Mouse (Mus musculus) forebrain, embryonic 12.5 days (tissue): ENCODE results near the gene Tmem262. TPM values are rescaled to one million over a fixed set of nuclear protein-coding genes. Genes with fewer than 3 reads are reported as not detected.

Experiments
- ATAC-seq: fragments of 200-750 bp; cut with Nextera tagmentation; 2 replicates; pipeline ENCODE4 v1.8.0; 2017; ENCODE audit warnings: moderate TSS enrichment; ENCODE audit not compliant: low FRiP score
- H3K27ac ChIP-seq: fragments of 300-500 bp; sonication (generic); 2 replicates; pipeline ENCODE4 v1.5.1; 2016; ENCODE audit warnings: mild to moderate bottlenecking
- H3K27me3 ChIP-seq: fragments of 300-500 bp; sonication (generic); 2 replicates; pipeline ENCODE4 v1.6.1; 2016; ENCODE audit warnings: mild to moderate bottlenecking
- H3K36me3 ChIP-seq: fragments of 300-500 bp; sonication (generic); replicated peaks from 2 replicates; pipeline ENCODE4 v1.6.1; 2016; ENCODE audit warnings: mild to moderate bottlenecking
- H3K4me1 ChIP-seq: fragments of 300-500 bp; sonication (generic); 2 replicates; pipeline ENCODE4 v1.6.1; 2016
- H3K4me2 ChIP-seq: fragments of 300-500 bp; sonication (generic); 2 replicates; pipeline ENCODE4 v1.6.1; 2016; ENCODE audit warnings: mild to moderate bottlenecking, moderate library complexity
- H3K4me3 ChIP-seq: fragments of 300-500 bp; sonication (generic); replicated peaks from 2 replicates; pipeline ENCODE4 v1.5.1; 2016; ENCODE audit warnings: mild to moderate bottlenecking
- H3K9ac ChIP-seq: fragments of 300-500 bp; sonication (generic); 2 replicates; pipeline ENCODE4 v1.6.1; 2016; ENCODE audit warnings: mild to moderate bottlenecking
- H3K9me3 ChIP-seq: fragments of 300-500 bp; sonication (generic); 2 replicates; pipeline ENCODE4 v1.6.1; 2016
- WGBS: fragments of 180-500 bp; shearing (Covaris S2); methylation state at CpG from one replicate; pipeline ENCODE4 v1.1.7; 2016; 5-methylcytosine and 5-hydroxymethylcytosine counted together
- microRNA-seq: library from miRNA; unstranded; fragments of <30 nt; microRNA quantifications from one replicate; pipeline ENCODE4, GENCODE M21; 2017
- polyA plus RNA-seq: library from polyadenylated mRNA; unstranded; fragments of >200 nt; fragmentation: Nextera tagmentation; extraction: Ambion mirVana; gene quantifications from 2 replicates; pipeline ENCODE4 v1.2.1, GENCODE M21; 2016

Gene Tmem262
- polyA plus RNA-seq, 1 experiment from 2014 or later: not detected

DNA sequence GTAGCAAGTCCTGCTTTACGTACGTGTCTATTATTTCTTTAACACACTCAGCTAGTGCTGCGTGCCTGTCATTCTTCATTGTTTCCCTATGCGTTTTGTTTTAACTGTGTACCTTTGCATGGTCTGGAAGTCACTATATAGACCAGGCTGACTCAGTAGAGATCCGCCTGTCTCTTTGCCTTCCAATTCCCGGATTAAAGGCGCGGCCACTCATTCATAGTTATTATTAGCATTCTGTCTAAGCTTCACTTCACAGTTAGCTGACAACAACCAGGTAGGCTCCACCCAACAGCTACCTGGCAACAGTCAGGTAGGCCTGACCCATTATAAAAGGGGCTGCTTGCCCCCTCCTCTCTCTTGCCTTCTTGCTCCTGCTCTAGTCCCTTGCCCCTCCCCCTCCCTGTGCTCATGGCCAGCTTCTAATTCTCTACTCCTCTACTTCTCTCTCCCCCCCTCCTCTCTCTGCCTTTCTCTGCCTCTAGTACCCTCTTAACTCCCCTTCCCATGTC, 38.9 kb downstream of the Tmem262 start:
- Histone ChIP-seq H3K4me2 (peak overlapping the region; percentile 94), H3K9me3 (no peaks in the 10 kb centered on the region), H3K27me3 (no peaks in the 10 kb centered on the region), H3K36me3 (peaks cover 28% of the 10 kb centered on the region), H3K27ac (peak overlapping the region; percentile 98), H3K4me1 (peaks cover 21% of the 10 kb centered on the region), H3K4me3 (peak overlapping the region; percentile 85), H3K9ac (peak overlapping the region; percentile 92)
- ATAC-seq: peak; percentile 49
- WGBS: under 1% methylated on average over 8 of the region's 8 CpGs

DNA sequence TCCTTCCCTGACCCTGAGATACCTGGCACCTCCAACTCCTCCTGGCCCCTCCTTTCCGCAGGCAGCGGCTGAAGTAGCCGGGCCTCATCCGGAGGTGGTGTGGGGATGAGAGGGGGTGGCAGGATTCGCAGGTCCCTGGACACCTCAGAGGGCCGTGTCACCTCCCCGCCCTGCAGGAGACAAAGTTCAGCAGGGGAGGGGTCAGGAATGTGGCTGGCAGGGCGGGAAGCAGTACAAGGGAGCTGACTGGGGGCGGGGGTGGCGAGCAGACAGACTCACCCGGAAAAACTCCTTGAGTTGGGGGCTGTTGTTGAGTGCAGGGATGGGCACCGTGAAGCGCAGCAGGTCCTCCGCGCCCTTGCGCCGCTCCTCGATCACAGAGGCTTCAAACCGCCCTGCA, 41.9 kb downstream of the Tmem262 start:
- no peak overlapping the region for H3K4me2 ChIP-seq
- 0 out of 2 replicates have a peak, but pooled peaks cover 1% of the 10 kb centered on the region for H3K36me3 ChIP-seq
- H3K9me3 ChIP-seq: no peaks in the 10 kb centered on the region
- no peak for ATAC-seq
- no peak overlapping the region for H3K4me3 ChIP-seq
- 34% methylated on average over 18 of the region's 19 CpGs for WGBS
- H3K4me1 ChIP-seq: peaks cover 16% of the 10 kb centered on the region
- H3K27ac ChIP-seq: no peak overlapping the region
- no peaks in the 10 kb centered on the region for H3K27me3 ChIP-seq
- 0 out of 2 replicates have a peak overlapping the region, but pooled peaks have one; percentile 12 for H3K9ac ChIP-seq

DNA sequence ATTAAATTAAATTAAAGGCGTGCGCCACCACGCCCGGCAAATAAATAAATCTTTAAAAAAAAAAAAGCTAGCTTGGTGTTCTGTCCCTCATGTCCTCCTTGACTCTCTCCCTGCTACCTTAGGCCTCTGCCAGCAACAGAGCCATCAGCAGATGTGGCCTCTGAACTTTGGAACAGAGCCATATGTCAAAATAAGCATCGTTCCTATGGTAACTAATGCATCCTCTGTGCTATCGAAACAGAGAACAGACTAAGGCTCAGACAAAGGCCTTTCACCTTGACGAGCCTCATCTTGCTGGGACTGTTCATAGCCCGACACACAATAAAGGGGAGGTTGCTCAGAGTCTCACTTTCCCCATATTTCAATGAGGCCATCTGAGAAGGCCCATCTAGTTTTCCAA, 43.5 kb downstream of the Tmem262 start:
- H3K36me3 ChIP-seq: no peaks in the 10 kb centered on the region
- H3K4me3 ChIP-seq: no peak overlapping the region
- H3K9me3 ChIP-seq: no peaks in the 10 kb centered on the region
- no peak overlapping the region for H3K9ac ChIP-seq
- H3K27me3 ChIP-seq: no peaks in the 10 kb centered on the region
- H3K4me2 ChIP-seq: no peak overlapping the region
- H3K4me1 ChIP-seq: peaks cover 10% of the 10 kb centered on the region
- no peak for ATAC-seq
- WGBS: 72% methylated on average over 8 of the region's 8 CpGs
- H3K27ac ChIP-seq: peak overlapping the region; percentile 65

- Histone ChIP-seq H3K4me2 (no peak overlapping the region), H3K27me3 (no peaks in the 10 kb centered on the region), H3K4me1 (0 out of 2 replicates have a peak, but pooled peaks cover 7% of the 10 kb centered on the region), H3K27ac (no peak overlapping the region), H3K9me3 (no peaks in the 10 kb centered on the region), H3K9ac (no peak overlapping the region), H3K4me3 (no peak overlapping the region), H3K36me3 (no peaks in the 10 kb centered on the region)
- ATAC-seq: no peak
- WGBS: 83% methylated on average over 2 of the region's 2 CpGs
Observed at GRCm38 (mm10) chr19:6124898-6125297, 45.1 kb downstream of the Tmem262 start.

- Histone ChIP-seq H3K9ac (no peak overlapping the region), H3K36me3 (no peaks in the 10 kb centered on the region), H3K4me1 (0 out of 2 replicates have a peak, but pooled peaks cover 7% of the 10 kb centered on the region), H3K4me3 (no peak overlapping the region), H3K9me3 (no peaks in the 10 kb centered on the region), H3K27me3 (no peaks in the 10 kb centered on the region), H3K27ac (no peak overlapping the region), H3K4me2 (no peak overlapping the region)
- 24% methylated on average over 4 of the region's 4 CpGs for WGBS
- ATAC-seq: no peak
Observed at GRCm38 (mm10) chr19:6126289-6126688, 46.5 kb downstream of the Tmem262 start.

DNA sequence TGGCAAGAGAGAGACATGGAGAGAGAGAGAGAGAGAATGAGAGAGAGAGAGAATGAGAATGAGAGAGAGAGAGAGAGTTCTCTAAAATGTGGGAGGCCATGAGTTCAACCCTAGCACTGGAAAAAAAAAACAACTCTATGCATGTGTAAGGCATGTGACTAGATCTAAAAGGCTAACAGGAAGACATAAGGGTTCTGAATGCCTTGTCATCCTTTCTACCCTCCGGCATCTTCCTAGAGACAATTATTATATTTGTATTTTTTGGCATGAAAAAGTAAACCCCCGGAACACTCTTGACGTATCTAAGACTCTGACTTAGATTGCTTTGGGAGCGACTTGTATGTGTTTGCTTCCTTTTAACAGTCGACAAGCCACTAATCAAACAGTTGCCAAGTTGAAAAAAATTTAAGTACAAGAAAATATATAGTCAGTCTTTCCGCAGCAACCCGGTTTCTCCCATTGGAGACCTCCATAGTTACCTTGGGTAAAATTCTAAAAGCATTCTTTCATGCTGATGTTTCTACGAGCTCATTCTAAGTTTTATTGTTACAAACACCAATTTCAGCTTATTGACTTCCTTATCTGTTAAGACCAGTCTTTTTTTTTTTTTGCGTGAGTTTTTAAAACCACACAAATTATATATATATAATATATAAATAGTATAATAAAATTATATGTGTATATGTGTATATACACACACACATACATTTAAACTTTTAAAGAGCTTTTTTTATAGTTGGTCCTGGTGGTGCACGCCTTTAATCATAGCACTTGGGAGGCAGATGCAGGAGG, 47.2 kb downstream of the Tmem262 start:
- no peaks in the 10 kb centered on the region for H3K36me3 ChIP-seq
- peak overlapping the region; percentile 83 for H3K27ac ChIP-seq
- H3K9ac ChIP-seq: peak overlapping the region; percentile 63; the same call in 1 of the 2 replicates
- no peaks in the 10 kb centered on the region for H3K27me3 ChIP-seq
- ATAC-seq: no peak
- peak overlapping the region; percentile 52 for H3K4me3 ChIP-seq
- H3K4me1 ChIP-seq: 0 out of 2 replicates have a peak, but pooled peaks cover 7% of the 10 kb centered on the region
- no peaks in the 10 kb centered on the region for H3K9me3 ChIP-seq
- 74% methylated on average over 10 of the region's 10 CpGs for WGBS
- H3K4me2 ChIP-seq: peak overlapping the region; percentile 70

GRCm38 (mm10) chr19:6127760-6128341, 48.0 kb downstream of the Tmem262 start, which contains the start of gene Snx15:
TSS of gene Snx15 (minus strand) at chr19:6128304.
- peak; percentile 93 for ATAC-seq
- Histone ChIP-seq H3K9ac (peak within 1 kb of the TSS; percentile 63), H3K4me2 (peak within 1 kb of the TSS; percentile 70)

More at GRCm38 (mm10) chr19:6127760-6128341, 48.0 kb downstream of the Tmem262 start, which contains the start of gene Snx15:
- WGBS: under 1% methylated on average over 32 of the region's 32 CpGs
- Histone ChIP-seq H3K27ac (peak within 1 kb of the TSS; percentile 83), H3K4me3 (peak within 1 kb of the TSS; percentile 52), H3K9me3 (no peaks in the 10 kb centered on the region), H3K4me1 (0 out of 2 replicates have a peak, but pooled peaks cover 7% of the 10 kb centered on the region), H3K36me3 (no peaks in the 10 kb centered on the region), H3K27me3 (no peaks in the 10 kb centered on the region)

Small RNAs within 50 kb of the gene (microRNA-seq; reads per million reads assigned to microRNA genes)
- gene Mir6988: 2.4 reads per million, percentile 3 among the genes with 10 or more reads in this experiment

Other genes with a start within 250 kb of the Tmem262 start
- 25.6 and 25.9 TPM in 2 replicates for gene Frmd8, start 204.8 kb upstream of the Tmem262 start, polyA plus RNA-seq
- gene Slc25a45, start 202.2 kb upstream of the Tmem262 start, polyA plus RNA-seq: 1.3 and 1.8 TPM in 2 replicates
- gene Tigd3, start 185.9 kb upstream of the Tmem262 start, polyA plus RNA-seq: 11.1 and 12.8 TPM in 2 replicates
- gene Dpf2, start 167.0 kb upstream of the Tmem262 start, polyA plus RNA-seq: 184 and 203 TPM in 2 replicates
- gene Cdc42ep2, start 155.2 kb upstream of the Tmem262 start, polyA plus RNA-seq: 2.2 TPM in 2 replicates
- gene Pola2, start 115.8 kb upstream of the Tmem262 start, polyA plus RNA-seq: 76.8 and 80.4 TPM in 2 replicates
- gene Slc22a20, start 93.9 kb upstream of the Tmem262 start, polyA plus RNA-seq: not detected in 2 replicates
- gene Capn1, start 64.1 kb upstream of the Tmem262 start, polyA plus RNA-seq: 2.0 and 3.2 TPM in 2 replicates
- 26.4 and 31.3 TPM in 2 replicates for gene Syvn1, start 33.5 kb upstream of the Tmem262 start, polyA plus RNA-seq
- 74.7 and 76.7 TPM in 2 replicates for gene Mrpl49, start 22.2 kb upstream of the Tmem262 start, polyA plus RNA-seq
- 652 and 668 TPM in 2 replicates for gene Fau, start 22.2 kb upstream of the Tmem262 start, polyA plus RNA-seq
- 30.8 and 35.4 TPM in 2 replicates for gene Znhit2, start 18.8 kb upstream of the Tmem262 start, polyA plus RNA-seq
- 31.7 and 32.8 TPM in 2 replicates for gene Tm7sf2, start 11.7 kb upstream of the Tmem262 start, polyA plus RNA-seq
- 66.0 and 70.8 TPM in 2 replicates for gene Vps51, start 2.8 kb upstream of the Tmem262 start, polyA plus RNA-seq
- 2.0 and 2.4 TPM in 2 replicates for gene Gm28374, start 2.2 kb downstream of the Tmem262 start, polyA plus RNA-seq
- gene Zfpl1, start 4.9 kb downstream of the Tmem262 start, polyA plus RNA-seq: 66.1 and 74.9 TPM in 2 replicates
- gene Cdca5, start 5.0 kb downstream of the Tmem262 start, polyA plus RNA-seq: 54.5 and 57.4 TPM in 2 replicates
- 0.42 and 0.62 TPM in 2 replicates for gene AC131692.1, start 14.4 kb downstream of the Tmem262 start, polyA plus RNA-seq
- gene Naaladl1, start 25.7 kb downstream of the Tmem262 start, polyA plus RNA-seq: 0.81 and 1.2 TPM in 2 replicates
- gene Sac3d1, start 38.6 kb downstream of the Tmem262 start, polyA plus RNA-seq: 55.2 and 56.6 TPM in 2 replicates
- gene Snx15, start 48.3 kb downstream of the Tmem262 start, polyA plus RNA-seq: 24.6 and 26.0 TPM in 2 replicates
- not detected in 2 replicates for gene Batf2, start 61.0 kb downstream of the Tmem262 start, polyA plus RNA-seq
- gene Arl2, start 61.5 kb downstream of the Tmem262 start, polyA plus RNA-seq: 77.4 and 80.5 TPM in 2 replicates
- not detected in 2 replicates for gene Majin, start 104.4 kb downstream of the Tmem262 start, polyA plus RNA-seq
- gene Gpha2, start 146.3 kb downstream of the Tmem262 start, polyA plus RNA-seq: 0.70 and 0.91 TPM in 2 replicates
- 51.8 and 52.4 TPM in 2 replicates for gene Ppp2r5b, start 155.8 kb downstream of the Tmem262 start, polyA plus RNA-seq
- gene Atg2a, start 161.6 kb downstream of the Tmem262 start, polyA plus RNA-seq: 12.0 and 14.2 TPM in 2 replicates
- 86.6 and 89.0 TPM in 2 replicates for gene Ehd1, start 196.7 kb downstream of the Tmem262 start, polyA plus RNA-seq
- gene Cdc42bpg, start 226.4 kb downstream of the Tmem262 start, polyA plus RNA-seq: 0.36 and 0.38 TPM in 2 replicates